Mouse (Mus musculus) bone marrow, adult 2 months (tissue): ENCODE measurements around the gene Tmem222. TPM values are rescaled to one million over a fixed set of nuclear protein-coding genes. Genes with fewer than 3 reads are reported as not detected.

Source experiments
- H3K27ac ChIP-seq: fragments of 200-500 bp; 2 replicates; pipeline ENCODE4 v1.5.1; 2012; ENCODE audit warnings: low read depth, mild to moderate bottlenecking, control low read depth, inconsistent platforms, low read length; ENCODE audit not compliant: control insufficient read depth, poor library complexity, insufficient read depth
- H3K4me1 ChIP-seq: fragments of 200-500 bp; 2 replicates; pipeline ENCODE4 v1.6.1; 2011; ENCODE audit warnings: low read length; ENCODE audit not compliant: control insufficient read depth, insufficient read depth
- H3K4me3 ChIP-seq: fragments of 200-500 bp; replicated peaks from 2 replicates; pipeline ENCODE3; 2011; ENCODE audit warnings: mild to moderate bottlenecking, low read depth, low read length, control low read depth; ENCODE audit not compliant: control insufficient read depth
- CTCF ChIP-seq: fragments of 200-500 bp; IDR thresholded peaks from 2 replicates; pipeline ENCODE4 v1.5.1; 2011; ENCODE audit warnings: low read length, control low read depth; ENCODE audit not compliant: control insufficient read depth, insufficient read depth
- POLR2A ChIP-seq: fragments of 200-500 bp; IDR thresholded peaks from 2 replicates; pipeline ENCODE4 v1.6.1; 2011; ENCODE audit warnings: low read depth, mild to moderate bottlenecking, control low read depth, low read length, borderline replicate concordance; ENCODE audit not compliant: control insufficient read depth
- WGBS: fragments of 180-500 bp; shearing (Covaris S2); methylation state at CpG from one replicate; pipeline ENCODE4 v1.1.7; 2018; 5-methylcytosine and 5-hydroxymethylcytosine counted together
- polyA plus RNA-seq: library from polyadenylated mRNA; stranded (reverse); fragments of >200 nt; gene quantifications from 2 replicates; pipeline ENCODE4 v1.2.4, GENCODE M21; 2011; ENCODE audit warnings: low replicate concordance; ENCODE audit not compliant: missing spikeins, insufficient read depth, insufficient read length

Gene Tmem222
- polyA plus RNA-seq, 1 experiment: 38.4 TPM

- 84% methylated on average over 4 of the region's 4 CpGs for WGBS
- TF ChIP-seq POLR2A (no peak), CTCF (no peak)
- no peak overlapping the region for H3K27ac ChIP-seq
- no peaks in the 10 kb centered on the region for H3K4me1 ChIP-seq
- H3K4me3 ChIP-seq: no peak overlapping the region
Observed at GRCm38 (mm10) chr4:133292405-133292804, 14.8 kb upstream of the Tmem222 start.

- 69% methylated on average over 1 of the region's 1 CpGs for WGBS
Observed at GRCm38 (mm10) chr4:133291255-133291654, 13.7 kb upstream of the Tmem222 start.

GRCm38 (mm10) chr4:133286476-133287077, 9.0 kb upstream of the Tmem222 start:
- peaks cover 2% of the 10 kb centered on the region; the same call in 1 of the 2 replicates for H3K4me1 ChIP-seq
- no peak overlapping the region for H3K4me3 ChIP-seq
- H3K27ac ChIP-seq: no peak overlapping the region
- no peak for TF ChIP-seq POLR2A
- TF ChIP-seq CTCF: no peak
- WGBS: 70% methylated on average over 4 of the region's 4 CpGs

More at GRCm38 (mm10) chr4:133291255-133291654, 13.7 kb upstream of the Tmem222 start:
- Histone ChIP-seq H3K4me1 (no peaks in the 10 kb centered on the region), H3K4me3 (no peak overlapping the region), H3K27ac (no peak overlapping the region)
- TF ChIP-seq CTCF (no peak), POLR2A (no peak)

- WGBS: 36% methylated on average over 5 of the region's 5 CpGs
- Histone ChIP-seq H3K4me1 (peaks cover 2% of the 10 kb centered on the region; the same call in 1 of the 2 replicates), H3K27ac (no peak overlapping the region), H3K4me3 (no peak overlapping the region)
- no peak for TF ChIP-seq CTCF
- no peak for TF ChIP-seq POLR2A
Observed at GRCm38 (mm10) chr4:133285950-133286349, 8.4 kb upstream of the Tmem222 start.

- Histone ChIP-seq H3K4me3 (no peak overlapping the region), H3K4me1 (peaks cover 2% of the 10 kb centered on the region; the same call in 1 of the 2 replicates), H3K27ac (no peak overlapping the region)
- TF ChIP-seq CTCF (no peak), POLR2A (no peak)
- 60% methylated on average over 3 of the region's 3 CpGs for WGBS
Observed at GRCm38 (mm10) chr4:133285299-133285698, 7.7 kb upstream of the Tmem222 start.

- Histone ChIP-seq H3K4me1 (peaks cover 3% of the 10 kb centered on the region; the same call in 1 of the 2 replicates), H3K27ac (no peak overlapping the region), H3K4me3 (no peak overlapping the region)
- no peak for TF ChIP-seq POLR2A
- TF ChIP-seq CTCF: no peak
- WGBS: 83% methylated on average over 4 of the region's 4 CpGs
Observed at GRCm38 (mm10) chr4:133282656-133283055, 5.1 kb upstream of the Tmem222 start.

- TF ChIP-seq CTCF (no peak), POLR2A (no peak)
- Histone ChIP-seq H3K27ac (no peak overlapping the region), H3K4me3 (no peak overlapping the region), H3K4me1 (peaks cover 3% of the 10 kb centered on the region; the same call in 1 of the 2 replicates)
- 69% methylated on average over 5 of the region's 5 CpGs for WGBS
Observed at GRCm38 (mm10) chr4:133281951-133282481, 4.4 kb upstream of the Tmem222 start.

GRCm38 (mm10) chr4:133281513-133281912, 3.9 kb upstream of the Tmem222 start:
- H3K27ac ChIP-seq: no peak overlapping the region
- no peak overlapping the region for H3K4me3 ChIP-seq
- peaks cover 3% of the 10 kb centered on the region; the same call in 1 of the 2 replicates for H3K4me1 ChIP-seq
- 36% methylated on average over 7 of the region's 7 CpGs for WGBS
- no peak for TF ChIP-seq POLR2A
- no peak for TF ChIP-seq CTCF

GRCm38 (mm10) chr4:133278482-133278881, 890 bp upstream of the Tmem222 start:
- Histone ChIP-seq H3K4me3 (no peak overlapping the region), H3K4me1 (peaks cover 1% of the 10 kb centered on the region; the same call in 1 of the 2 replicates), H3K27ac (no peak overlapping the region)
- WGBS: 74% methylated on average over 3 of the region's 3 CpGs
- TF ChIP-seq POLR2A (no peak), CTCF (no peak)
